Mouse (Mus musculus) cerebellum, postnatal 36 days (tissue): ENCODE measurements around the gene Spats2.
"Not testable (repeated sequence)": the region's sequence is repeated elsewhere in the genome, so short reads cannot be mapped to it uniquely, and the experiment has no call there.

Experiments used
- DNase-seq, 2 experiments: peaks; one replicate each; pipeline ENCODE4 v3.0.0; 2021 to 2022; ENCODE audit warnings: mixed read lengths in 2 of 2

Spats2 gene

GRCm38 (mm10) chr15:99125711-99126080, at the start of gene Spats2:
Gene Spats2, plus strand, starts transcription at chr15:99125916.
- DNase-seq, result no peak

GRCm38 (mm10) chr15:99076011-99076410, 49.7 kb upstream of the Spats2 start:
- DNase-seq, result not testable (repeated sequence)

GRCm38 (mm10) chr15:99078181-99078910, 47.4 kb upstream of the Spats2 start:
- no peak for DNase-seq

GRCm38 (mm10) chr15:99079804-99080203, 45.9 kb upstream of the Spats2 start:
- no peak for DNase-seq

- no peak for DNase-seq
Measured at GRCm38 (mm10) chr15:99082322-99082721, 43.4 kb upstream of the Spats2 start.

- DNase-seq, result no peak
Measured at GRCm38 (mm10) chr15:99082840-99083239, 42.9 kb upstream of the Spats2 start.

GRCm38 (mm10) chr15:99083258-99083657, 42.5 kb upstream of the Spats2 start:
- peak in 1 of 2 experiments; percentile 32 for DNase-seq

- no peak for DNase-seq
Measured at GRCm38 (mm10) chr15:99083867-99084557, 41.7 kb upstream of the Spats2 start.

GRCm38 (mm10) chr15:99084618-99085017, 41.1 kb upstream of the Spats2 start:
- no peak for DNase-seq

GRCm38 (mm10) chr15:99085997-99086396, 39.7 kb upstream of the Spats2 start:
- no peak for DNase-seq

GRCm38 (mm10) chr15:99087253-99088075, 38.3 kb upstream of the Spats2 start, which contains the start of gene C1ql4:
Gene C1ql4, minus strand, starts transcription at chr15:99087817.
- no peak for DNase-seq

- DNase-seq, result peak; percentile 65 to 76
Measured at GRCm38 (mm10) chr15:99088292-99088691, 37.4 kb upstream of the Spats2 start.

- no peak for DNase-seq
Measured at GRCm38 (mm10) chr15:99089069-99089468, 36.6 kb upstream of the Spats2 start.

GRCm38 (mm10) chr15:99092870-99093269, 32.8 kb upstream of the Spats2 start, which contains the start of gene Dnajc22:
Gene Dnajc22, plus strand, starts transcription at chr15:99093170.
- DNase-seq, result no peak

- peak; percentile 39 to 44 for DNase-seq
Measured at GRCm38 (mm10) chr15:99093291-99094258, 32.1 kb upstream of the Spats2 start.

GRCm38 (mm10) chr15:99094631-99095270, 31.0 kb upstream of the Spats2 start:
- DNase-seq, result no peak

- DNase-seq, result no peak
Measured at GRCm38 (mm10) chr15:99095356-99095755, 30.4 kb upstream of the Spats2 start.

GRCm38 (mm10) chr15:99096061-99096793, 29.5 kb upstream of the Spats2 start:
- DNase-seq, result no peak

GRCm38 (mm10) chr15:99096831-99097500, 28.8 kb upstream of the Spats2 start:
- no peak for DNase-seq

GRCm38 (mm10) chr15:99097840-99098492, 27.8 kb upstream of the Spats2 start:
- DNase-seq, result no peak
